ENCODE assay signal across 8 mouse cellular contexts in genomic region chr11:88049732-88050131, GRCm38 (mm10). TPM values are rescaled to one million over a fixed set of nuclear protein-coding genes. Genes with fewer than 3 reads are reported as not detected.
A peak's percentile ranks its signal among the peaks of the same experiment; 100 is the strongest.
DNase-seq lines count a peak whose midpoint lies in the region; ATAC-seq and TF ChIP-seq lines count a peak whose summit lies in the region.

No protein-coding gene starts in this region.

- H3ac ChIP-seq in C2C12 (ENCODE audit: control insufficient read depth, insufficient read length, low read depth) = peak overlapping the region; percentile 46

- H3K79me3 ChIP-seq in C2C12 (ENCODE audit: low read depth) = peaks cover 54% of the 10 kb centered on the region

- no peak for DNase-seq in forebrain, postnatal 0 days
- no peak for DNase-seq in T-cell, adult 2 months (ENCODE audit: low spot score)
- DNase-seq in adipocyte (ENCODE audit: low spot score) = no peak
- no peak for DNase-seq in cerebellum, adult 11-12 months

- H3K79me2 ChIP-seq in C2C12 (ENCODE audit: control insufficient read depth, insufficient read depth) = peaks cover 85% of the 10 kb centered on the region

- H3K27ac ChIP-seq in forebrain, postnatal 0 days (ENCODE audit: low read depth, low read length) = no peak overlapping the region
- no peak overlapping the region for H3K27ac ChIP-seq in liver, embryonic 16.5 days (ENCODE audit: low read length)

- ATAC-seq in erythroblast, adult 5-6 weeks (replicated peaks; ENCODE audit: low FRiP score, poor library complexity, severe bottlenecking) = no peak
- no peak for ATAC-seq in forebrain, postnatal 0 days
- no peak for ATAC-seq in liver, embryonic 16.5 days (ENCODE audit: low read depth)

- H3K4me2 ChIP-seq in forebrain, postnatal 0 days (ENCODE audit: low read depth) = peak overlapping the region; percentile 56
- H3K4me2 ChIP-seq in liver, embryonic 16.5 days (ENCODE audit: low read depth, low read length) = peak overlapping the region; percentile 73

- H3K9ac ChIP-seq in forebrain, postnatal 0 days = peak overlapping the region; percentile 98; the same call in 1 of the 2 replicates
- peak overlapping the region; percentile 100 for H3K9ac ChIP-seq in liver, embryonic 16.5 days (ENCODE audit: low read depth, low read length)

- H3K27me3 ChIP-seq in erythroblast, embryonic 14.5 days (ENCODE audit: control insufficient read depth) = no peaks in the 10 kb centered on the region
- no peaks in the 10 kb centered on the region for H3K27me3 ChIP-seq in C2C12 (ENCODE audit: control insufficient read depth, insufficient read depth, insufficient read length)
- no peaks in the 10 kb centered on the region for H3K27me3 ChIP-seq in forebrain, postnatal 0 days (ENCODE audit: insufficient read depth, low read length)
- no peaks in the 10 kb centered on the region for H3K27me3 ChIP-seq in liver, embryonic 16.5 days (ENCODE audit: control insufficient read depth, insufficient read depth, low read depth, low read length)

- no peaks in the 10 kb centered on the region for H3K9me3 ChIP-seq in erythroblast, embryonic 14.5 days (ENCODE audit: control insufficient read depth, low read length)
- no peaks in the 10 kb centered on the region for H3K9me3 ChIP-seq in forebrain, postnatal 0 days (ENCODE audit: low read length)
- no peaks in the 10 kb centered on the region for H3K9me3 ChIP-seq in liver, embryonic 16.5 days (replicated peaks; ENCODE audit: control insufficient read depth, low read length)

- peak overlapping the region; percentile 100 for H3K4me3 ChIP-seq in erythroblast, embryonic 14.5 days (replicated peaks)
- H3K4me3 ChIP-seq in C2C12 (ENCODE audit: insufficient read depth, poor library complexity, severe bottlenecking) = peak overlapping the region; percentile 99
- H3K4me3 ChIP-seq in forebrain, postnatal 0 days (ENCODE audit: low read depth, low read length) = peak overlapping the region; percentile 98
- peak overlapping the region; percentile 100 for H3K4me3 ChIP-seq in liver, embryonic 16.5 days (ENCODE audit: low read depth, low read length)

- H3K4me1 ChIP-seq in erythroblast, embryonic 14.5 days (ENCODE audit: control insufficient read depth) = peaks cover 42% of the 10 kb centered on the region
- peaks cover 13% of the 10 kb centered on the region for H3K4me1 ChIP-seq in forebrain, postnatal 0 days (ENCODE audit: insufficient read depth)
- peaks cover 24% of the 10 kb centered on the region for H3K4me1 ChIP-seq in liver, embryonic 16.5 days (ENCODE audit: control insufficient read depth, low read depth, low read length)

- TF ChIP-seq CTCF in C2C12 (IDR thresholded peaks at IDR 0.05; ENCODE audit: control insufficient read depth, insufficient read depth, insufficient read length) = no peak
- no peak for TF ChIP-seq CTCF in forebrain, postnatal 0 days (IDR thresholded peaks at IDR 0.05; ENCODE audit: low read depth)

- H3K36me3 ChIP-seq in erythroblast, embryonic 14.5 days (ENCODE audit: control insufficient read depth) = peaks cover 67% of the 10 kb centered on the region
- peaks cover 61% of the 10 kb centered on the region for H3K36me3 ChIP-seq in C2C12 (ENCODE audit: control insufficient read depth, insufficient read depth)
- H3K36me3 ChIP-seq in forebrain, postnatal 0 days (ENCODE audit: insufficient read depth) = peaks cover 2% of the 10 kb centered on the region; the same call in 1 of the 2 replicates
- H3K36me3 ChIP-seq in liver, embryonic 16.5 days (ENCODE audit: control insufficient read depth, insufficient read depth) = peaks cover 30% of the 10 kb centered on the region

TF ChIP-seq in C2C12, 6 proteins besides CTCF, POLR2A, EP300 and RAD21:
- TF ChIP-seq CEBPB (IDR thresholded peaks at IDR 0.05; ENCODE audit: low read depth) = no peak
- TF ChIP-seq MAX (IDR thresholded peaks at IDR 0.05) = no peak
- TF ChIP-seq MYOG (IDR thresholded peaks at IDR 0.05; ENCODE audit: control insufficient read depth, extremely low read depth, insufficient read length) = no peak
- TF ChIP-seq MYOD1 (IDR thresholded peaks at IDR 0.05; ENCODE audit: control insufficient read depth, insufficient read length, low read depth) = no peak
- no peak for TF ChIP-seq USF1 (IDR thresholded peaks at IDR 0.05; ENCODE audit: low read depth)
- no peak for TF ChIP-seq FOSL1 (IDR thresholded peaks at IDR 0.05; ENCODE audit: insufficient read depth, low read length, poor library complexity, severe bottlenecking)

RNA-seq across cellular contexts. Expression of gene Srsf1, which starts 2.6 kb away (rescaled TPM):
- 15.5 and 18.3 TPM in 2 replicates for polyA plus RNA-seq in erythroblast, embryonic 14.5 days (2012)
- 216 and 317 TPM in 2 replicates for total RNA-seq in erythroblast, adult 5-6 weeks (2015; ENCODE audit: low replicate concordance)
- total RNA-seq in erythroblast, adult 5-6 weeks (2017; ENCODE audit: low replicate concordance) = 505 and 650 TPM in 2 replicates
- 143 TPM for polyA plus RNA-seq in C2C12 (2012; fragmentation: generic; extraction: Trizol)
- 282 and 390 TPM in 2 replicates for total RNA-seq in forebrain, postnatal 0 days (2014; rRNA removed)
- polyA plus RNA-seq in forebrain, postnatal 0 days (2015; fragmentation: Nextera tagmentation; extraction: Ambion mirVana) = 103 and 121 TPM in 2 replicates
- polyA plus RNA-seq in liver, embryonic 16.5 days (2015; fragmentation: Nextera tagmentation; extraction: Ambion mirVana) = 101 and 102 TPM in 2 replicates

RNA-seq across cellular contexts. Expression of gene Vezf1, which starts 18.3 kb away (rescaled TPM):
- polyA plus RNA-seq in erythroblast, embryonic 14.5 days (2012) = 0.24 and 0.38 TPM in 2 replicates
- 15.8 and 23.4 TPM in 2 replicates for total RNA-seq in erythroblast, adult 5-6 weeks (2015; ENCODE audit: low replicate concordance)
- 7.9 and 11.7 TPM in 2 replicates for total RNA-seq in erythroblast, adult 5-6 weeks (2017; ENCODE audit: low replicate concordance)
- 13.3 TPM for polyA plus RNA-seq in C2C12 (2012; fragmentation: generic; extraction: Trizol)
- 33.0 and 43.7 TPM in 2 replicates for total RNA-seq in forebrain, postnatal 0 days (2014; rRNA removed)
- 28.0 and 34.6 TPM in 2 replicates for polyA plus RNA-seq in forebrain, postnatal 0 days (2015; fragmentation: Nextera tagmentation; extraction: Ambion mirVana)
- polyA plus RNA-seq in liver, embryonic 16.5 days (2015; fragmentation: Nextera tagmentation; extraction: Ambion mirVana) = 7.3 and 7.7 TPM in 2 replicates

RNA-seq across cellular contexts. Expression of gene Cuedc1, which starts 48.1 kb away (rescaled TPM):
- polyA plus RNA-seq in erythroblast, embryonic 14.5 days (2012) = 0.05 and 0.13 TPM in 2 replicates
- 2.7 TPM in 1 of 2 replicates, not detected in the other for total RNA-seq in erythroblast, adult 5-6 weeks (2015; ENCODE audit: low replicate concordance)
- total RNA-seq in erythroblast, adult 5-6 weeks (2017; ENCODE audit: low replicate concordance) = 0.98 TPM in 1 of 2 replicates, not detected in the other
- 16.2 TPM for polyA plus RNA-seq in C2C12 (2012; fragmentation: generic; extraction: Trizol)
- 28.9 and 34.7 TPM in 2 replicates for total RNA-seq in forebrain, postnatal 0 days (2014; rRNA removed)
- polyA plus RNA-seq in forebrain, postnatal 0 days (2015; fragmentation: Nextera tagmentation; extraction: Ambion mirVana) = 22.0 and 34.6 TPM in 2 replicates
- polyA plus RNA-seq in liver, embryonic 16.5 days (2015; fragmentation: Nextera tagmentation; extraction: Ambion mirVana) = 0.33 and 0.57 TPM in 2 replicates

Comparison
In these comparisons a context has a peak if more than half of its experiments do, and no peak if none do; other contexts are left out.
1. RNA of gene Cuedc1, which starts 48.1 kb away (polyA plus RNA-seq): 22.0 to 34.6 TPM in forebrain, postnatal 0 days and 16.2 TPM in C2C12 (single experiment); 0.33 to 0.57 TPM in liver, embryonic 16.5 days and 0.05 to 0.13 TPM in erythroblast, embryonic 14.5 days; every median in the first group is over 10 times any median in the second.
2. Peak in every context shown above with its lines, with median percentiles within 50 percentile points of each other: H3K4me3 ChIP-seq.